ENCODE assay signal across 7 mouse cellular contexts in the genomic region with DNA sequence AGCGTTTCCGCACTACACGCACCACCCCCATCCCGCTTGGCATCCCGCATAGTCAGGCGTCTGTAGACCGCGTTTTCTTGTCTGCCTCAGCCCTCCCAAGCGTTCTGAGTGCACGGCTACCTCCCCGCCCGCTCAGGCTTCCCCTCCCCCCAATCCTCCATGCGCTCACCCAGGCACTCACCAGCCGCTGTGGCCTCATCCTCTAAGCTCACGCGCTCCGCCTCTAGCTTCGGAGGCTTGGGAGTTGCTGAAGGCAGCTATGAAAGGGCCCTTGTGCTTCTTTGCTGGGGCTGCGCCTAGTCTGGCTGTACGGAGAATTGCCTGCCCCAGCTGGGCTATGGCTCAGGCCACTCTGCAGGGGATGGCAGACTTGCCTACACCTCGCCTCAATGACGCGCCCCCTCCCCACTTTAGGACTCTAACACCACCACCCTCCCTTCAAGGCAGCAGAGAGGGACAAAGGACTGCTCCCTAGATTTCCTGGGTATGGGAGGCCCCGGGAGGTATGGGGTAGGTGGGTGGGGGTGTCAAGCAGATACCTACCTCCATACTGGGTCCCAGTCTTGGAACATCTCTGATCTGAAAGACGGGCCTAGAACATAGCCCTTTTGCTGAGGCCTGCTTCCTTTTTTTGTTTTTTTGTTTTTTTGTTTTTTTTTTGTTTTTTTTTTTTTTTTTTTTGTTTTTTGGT. TPM values are rescaled to one million over a fixed set of nuclear protein-coding genes. Genes with fewer than 3 reads are reported as not detected.
DNase-seq lines count a peak whose midpoint lies in the region; ATAC-seq and TF ChIP-seq lines count a peak whose summit lies in the region.

No protein-coding gene starts in this region.

- H3K4me1 ChIP-seq in bone marrow, adult 2 months (ENCODE audit: control insufficient read depth, insufficient read depth, low read length): peaks cover 1% of the 10 kb centered on the region
- H3K4me1 ChIP-seq in midbrain, embryonic 14.5 days (ENCODE audit: control insufficient read depth, insufficient read depth, low read length): peaks cover 17% of the 10 kb centered on the region; the same call in 1 of the 2 replicates

- no peak for TF ChIP-seq POLR2A in bone marrow, adult 2 months (IDR thresholded peaks at IDR 0.05; ENCODE audit: borderline replicate concordance, control insufficient read depth, low read depth, low read length)

- H3K27ac ChIP-seq in bone marrow, adult 2 months (ENCODE audit: control insufficient read depth, insufficient read depth, low read depth, low read length, poor library complexity): peak overlapping the region; percentile 37; the same call in 1 of the 2 replicates
- H3K27ac ChIP-seq in midbrain, embryonic 14.5 days (replicated peaks; ENCODE audit: low read depth, low read length): peak overlapping the region; percentile 89

- no peaks in the 10 kb centered on the region for H3K36me3 ChIP-seq in midbrain, embryonic 14.5 days (ENCODE audit: control insufficient read depth, insufficient read depth, low read length)

- no peak overlapping the region for H3K4me3 ChIP-seq in bone marrow, adult 2 months (replicated peaks; ENCODE audit: control insufficient read depth, low read depth, low read length)
- peak overlapping the region; percentile 34 for H3K4me3 ChIP-seq in midbrain, embryonic 14.5 days (replicated peaks; ENCODE audit: low read depth, low read length)

- no peaks in the 10 kb centered on the region for H3K9me3 ChIP-seq in midbrain, embryonic 14.5 days (ENCODE audit: control insufficient read depth, low read length)

- intact Hi-C loops in left cerebral cortex, postnatal 4 days (cut with DNase I): no loop called here

- peak overlapping the region; percentile 46 for H3K9ac ChIP-seq in midbrain, embryonic 14.5 days (replicated peaks; ENCODE audit: low read length)

- TF ChIP-seq CTCF in bone marrow, adult 2 months (IDR thresholded peaks at IDR 0.05; ENCODE audit: control insufficient read depth, insufficient read depth, low read length): no peak

- no peaks in the 10 kb centered on the region for H3K27me3 ChIP-seq in midbrain, embryonic 14.5 days (ENCODE audit: control insufficient read depth, insufficient read depth, low read length)

- ATAC-seq in frontal cortex, adult (ENCODE audit: low TSS enrichment): peak; percentile 89
- ATAC-seq in midbrain, embryonic 14.5 days (ENCODE audit: low FRiP score, low TSS enrichment): peak; percentile 86

- peak overlapping the region; percentile 57 for H3K4me2 ChIP-seq in midbrain, embryonic 14.5 days (ENCODE audit: low read length)

- DNase-seq in cerebellum, adult 9-11 months: peak; percentile 81
- peak; percentile 60 for DNase-seq in kidney, adult 18-20 months
- peak; percentile 77 for DNase-seq in left cerebral cortex, postnatal 4 days
- DNase-seq in midbrain, embryonic 14.5 days: peak; percentile 90
- DNase-seq in urinary bladder, postnatal 25 days (ENCODE audit: low spot score): no peak

- 59% methylated on average over 25 of the region's 25 CpGs for WGBS in bone marrow, adult 2 months
- WGBS in midbrain, embryonic 14.5 days: 2% methylated on average over 25 of the region's 25 CpGs

RNA-seq across cellular contexts. Expression of a gene that starts 2.4 kb away (rescaled TPM):
- polyA plus RNA-seq in bone marrow, adult 2 months (2011; ENCODE audit: insufficient read depth, insufficient read length, low replicate concordance, missing spikeins): 1.8 and 2.2 TPM in 2 replicates
- total RNA-seq in left cerebral cortex, postnatal 4 days (2021): 1 to 10 TPM; 3.8 to 4.2 TPM
- polyA plus RNA-seq in midbrain, embryonic 14.5 days (2014; fragmentation: Nextera tagmentation; extraction: Ambion mirVana): 2.9 and 3.6 TPM in 2 replicates

RNA-seq across cellular contexts. Expression of a gene that starts 8.3 kb away (rescaled TPM):
- 4.4 and 16.4 TPM in 2 replicates for polyA plus RNA-seq in bone marrow, adult 2 months (2011; ENCODE audit: insufficient read depth, insufficient read length, low replicate concordance, missing spikeins)
- total RNA-seq in left cerebral cortex, postnatal 4 days (2021): 10 to 100 TPM; 55.4 to 68.1 TPM
- polyA plus RNA-seq in midbrain, embryonic 14.5 days (2014; fragmentation: Nextera tagmentation; extraction: Ambion mirVana): 24.4 and 32.5 TPM in 2 replicates

RNA-seq across cellular contexts. Expression of a gene that starts 14.4 kb away (rescaled TPM):
- polyA plus RNA-seq in bone marrow, adult 2 months (2011; ENCODE audit: insufficient read depth, insufficient read length, low replicate concordance, missing spikeins): 6.4 and 8.2 TPM in 2 replicates
- total RNA-seq in left cerebral cortex, postnatal 4 days (2021): 10 to 100 TPM; 17.3 to 17.6 TPM
- polyA plus RNA-seq in midbrain, embryonic 14.5 days (2014; fragmentation: Nextera tagmentation; extraction: Ambion mirVana): 3.6 and 5.2 TPM in 2 replicates

RNA-seq across cellular contexts. Expression of a gene that starts 17.6 kb away (rescaled TPM):
- 4.4 and 12.4 TPM in 2 replicates for polyA plus RNA-seq in bone marrow, adult 2 months (2011; ENCODE audit: insufficient read depth, insufficient read length, low replicate concordance, missing spikeins)
- total RNA-seq in left cerebral cortex, postnatal 4 days (2021): 1 to 10 TPM; 9.8 to 9.9 TPM
- 11.9 and 12.7 TPM in 2 replicates for polyA plus RNA-seq in midbrain, embryonic 14.5 days (2014; fragmentation: Nextera tagmentation; extraction: Ambion mirVana)

RNA-seq across cellular contexts. Expression of a gene that starts 48.2 kb away (rescaled TPM):
- polyA plus RNA-seq in bone marrow, adult 2 months (2011; ENCODE audit: insufficient read depth, insufficient read length, low replicate concordance, missing spikeins): 2.7 and 7.2 TPM in 2 replicates
- 10 to 100 TPM; 24.3 to 25.3 TPM for total RNA-seq in left cerebral cortex, postnatal 4 days (2021)
- polyA plus RNA-seq in midbrain, embryonic 14.5 days (2014; fragmentation: Nextera tagmentation; extraction: Ambion mirVana): 25.7 and 29.9 TPM in 2 replicates
